Mouse (Mus musculus) monocyte, adult 2 months (primary cell): ENCODE results near the gene Foxc1.

ENCODE experiments used
- DNase-seq, 2 experiments: peaks; one replicate each; pipeline ENCODE4 v3.0.0; 2022; ENCODE audit warnings: low spot score in 2 of 2, low read depth in 1 of 2

The Foxc1 gene

DNA sequence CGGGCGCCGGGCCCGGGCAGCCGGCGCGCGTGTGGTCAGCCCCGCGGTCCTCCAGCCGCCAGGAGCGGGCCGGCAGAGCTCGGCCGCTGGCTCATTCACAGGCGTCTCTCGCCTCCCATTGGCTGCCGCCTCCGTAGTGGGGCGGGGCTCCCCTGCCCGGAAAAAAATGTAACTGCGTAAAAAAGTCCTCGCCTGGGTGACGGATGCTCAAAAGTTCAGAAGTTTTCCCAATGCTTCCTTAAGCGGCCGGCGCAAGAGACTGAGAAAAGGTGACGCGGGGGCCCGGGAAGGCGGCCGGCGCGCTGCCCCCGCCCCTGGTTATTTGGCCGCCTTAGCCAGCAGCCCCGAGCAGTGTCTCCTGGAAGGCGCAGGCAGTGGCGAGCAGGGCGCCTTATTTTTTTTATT lies at the start of gene Foxc1:
Gene Foxc1 (plus strand): TSS at position 206 of the 405 bp plus-strand sequence.
- no peak for DNase-seq

DNA sequence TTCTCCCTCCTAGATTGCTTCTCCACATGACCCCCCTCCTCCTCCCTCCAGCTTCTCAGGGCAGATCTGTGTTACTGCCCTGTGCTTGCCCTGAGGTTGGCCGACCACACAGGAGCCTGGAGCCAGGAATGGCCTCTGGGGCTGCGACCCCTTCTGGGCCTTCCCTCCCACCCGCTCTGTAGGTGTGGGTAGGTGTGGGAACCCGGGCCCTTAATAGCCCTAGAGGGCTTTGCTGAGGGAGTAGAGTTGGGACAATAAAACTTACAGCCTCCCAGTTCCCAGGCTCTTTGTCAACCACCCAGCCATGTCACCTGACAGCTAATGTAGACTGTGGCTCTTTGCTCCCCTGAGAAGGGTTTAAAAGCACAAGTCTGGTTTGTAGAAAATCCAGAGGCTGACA lies 46.0 kb upstream of the Foxc1 start:
- no peak for DNase-seq

DNA sequence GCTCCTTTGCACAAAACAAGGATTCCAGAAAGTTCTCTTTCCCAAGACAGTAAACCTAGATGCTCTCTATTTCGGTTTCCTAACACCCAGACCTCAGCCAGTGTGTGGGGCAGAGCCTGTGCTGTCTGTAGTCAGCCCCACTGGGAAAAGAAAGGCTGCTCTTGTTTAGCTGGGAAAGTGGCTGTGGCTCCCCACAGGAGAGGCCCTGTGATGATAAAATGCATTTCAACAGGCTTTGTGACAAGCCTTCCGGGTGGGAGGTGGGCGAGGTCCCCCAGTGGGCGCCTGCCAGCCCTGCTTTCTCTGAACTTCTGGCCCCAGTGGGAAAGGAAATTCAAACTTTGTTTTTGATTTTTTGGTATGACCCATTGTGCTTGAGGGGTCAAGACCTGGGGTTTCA lies 45.4 kb upstream of the Foxc1 start:
- no peak for DNase-seq

DNA sequence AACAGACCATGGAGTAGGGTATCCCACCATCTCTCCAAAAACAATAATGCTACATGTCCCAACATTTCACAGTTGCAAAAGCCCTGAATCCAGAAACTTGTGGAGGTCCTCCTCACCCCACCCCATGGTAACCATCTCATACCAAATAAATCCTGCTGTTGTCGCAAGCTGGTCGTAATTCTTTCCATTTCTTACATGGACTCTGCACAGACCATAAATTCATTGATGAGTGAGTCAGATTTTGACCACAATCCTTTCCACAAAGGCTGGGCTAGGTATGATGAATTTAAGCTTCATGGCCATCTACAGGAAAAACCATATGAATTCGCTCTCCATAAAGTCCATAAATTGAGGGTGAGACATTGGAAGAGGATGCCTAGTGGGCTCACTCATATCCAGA lies 42.0 kb upstream of the Foxc1 start:
- no peak for DNase-seq

DNA sequence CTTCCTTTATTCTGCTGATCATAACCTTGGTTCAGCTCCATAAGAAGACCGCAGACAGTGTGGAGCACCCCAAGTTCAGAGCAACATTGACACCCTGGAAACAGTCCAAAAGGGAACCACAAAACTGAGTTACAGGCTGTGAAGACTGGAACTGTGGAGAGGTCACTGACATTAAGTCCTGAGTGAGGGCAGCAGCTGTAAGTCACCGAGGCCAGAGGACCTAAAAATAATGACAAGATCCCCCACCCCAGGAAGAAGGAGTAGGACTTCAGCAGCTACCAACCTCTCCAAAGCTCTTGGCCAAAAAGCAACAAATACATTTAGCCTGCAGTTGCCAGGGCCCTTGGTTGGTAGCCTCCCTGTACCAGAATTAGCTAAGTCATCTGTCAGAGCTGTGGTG lies 40.9 kb upstream of the Foxc1 start:
- DNase-seq: no peak

DNA sequence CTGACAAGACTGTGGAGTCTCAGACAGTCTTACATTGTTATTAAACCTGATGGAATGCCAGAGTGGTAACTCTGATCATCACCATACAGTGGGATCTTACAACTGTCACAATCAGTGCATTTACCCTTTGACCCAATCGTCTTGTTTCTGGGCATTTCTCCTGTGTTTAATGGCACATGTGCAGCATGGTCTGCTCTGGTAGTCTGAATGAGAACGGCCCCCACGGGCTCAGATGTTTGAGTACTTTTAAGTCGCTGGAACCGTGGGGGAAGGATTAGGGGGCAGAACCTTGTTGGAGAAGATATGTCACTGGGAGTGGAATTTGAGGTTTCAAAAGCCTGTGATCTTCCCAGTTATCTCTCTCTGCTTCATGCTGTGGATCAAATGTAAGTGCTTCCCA lies 33.6 kb upstream of the Foxc1 start:
- no peak for DNase-seq

DNA sequence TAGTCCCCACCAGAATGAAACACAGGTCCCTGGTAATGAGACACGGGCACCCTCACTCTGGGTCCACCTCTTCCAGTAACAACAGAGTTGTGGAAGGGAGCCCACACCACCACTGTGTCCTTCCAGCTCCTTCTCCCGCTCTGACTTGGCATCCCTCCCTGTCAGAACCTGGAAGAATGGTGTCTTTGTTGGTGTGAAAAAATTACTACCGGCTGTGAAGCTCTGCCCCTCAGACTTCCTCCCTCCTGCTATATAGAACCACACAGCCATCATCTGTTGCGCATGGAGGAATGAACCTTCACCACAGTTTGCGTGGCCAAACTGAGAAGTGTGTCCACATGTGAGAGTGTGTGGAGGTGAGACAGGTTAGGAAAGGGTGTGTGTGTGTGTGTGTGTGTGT lies 30.7 kb upstream of the Foxc1 start:
- DNase-seq: no peak

DNA sequence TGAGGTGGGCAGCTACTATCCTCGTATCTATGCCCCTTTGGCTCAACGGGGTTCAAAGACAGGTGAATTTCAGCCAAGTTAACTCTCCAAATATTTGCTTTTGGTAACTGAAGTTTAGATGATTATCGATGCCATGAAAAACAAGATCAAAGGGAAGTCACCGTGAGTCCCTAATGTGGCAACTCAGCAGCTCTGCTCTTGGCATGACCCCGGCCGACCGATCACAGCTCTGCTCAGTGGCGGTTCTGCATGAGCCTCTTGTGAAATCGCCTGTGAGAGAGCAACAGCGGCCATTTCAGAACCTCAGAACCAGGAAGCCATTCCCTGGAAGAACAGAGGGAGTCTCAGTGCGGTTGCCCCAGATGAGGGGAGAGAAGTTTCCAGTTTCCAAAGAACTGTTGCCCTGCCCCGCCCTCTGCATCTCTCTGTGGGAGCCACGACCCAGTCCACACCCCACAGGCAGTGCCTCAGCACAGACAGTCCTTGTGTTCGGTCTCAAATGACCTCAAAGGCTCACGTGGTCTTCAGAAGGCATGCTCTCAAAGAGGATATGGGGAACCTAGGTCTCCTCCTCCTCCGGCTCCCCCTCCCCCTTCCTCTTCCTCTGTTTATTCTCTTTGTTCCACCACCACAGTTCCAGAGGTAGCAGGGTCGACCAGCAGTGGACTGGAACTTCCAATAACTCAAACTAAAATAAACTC lies 27.0 kb upstream of the Foxc1 start:
- no peak for DNase-seq

DNA sequence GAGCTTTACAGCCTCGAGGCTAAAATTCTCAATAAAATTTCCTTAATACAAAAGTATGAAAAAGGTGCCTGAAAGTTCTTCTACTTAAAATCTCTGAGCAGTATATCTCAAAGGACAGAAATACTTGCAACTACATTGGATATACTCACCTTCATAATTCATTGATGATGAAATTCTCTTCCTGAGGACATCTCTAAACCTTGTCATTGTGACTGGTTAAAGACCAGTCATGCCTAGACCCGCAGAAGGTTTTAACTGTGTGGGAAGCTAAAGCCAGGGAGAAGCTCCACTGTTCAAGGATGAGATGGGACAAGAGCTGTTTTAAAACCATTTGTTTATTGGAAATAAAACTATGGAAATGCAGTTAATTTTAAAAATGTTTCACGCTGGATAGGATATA lies 26.1 kb upstream of the Foxc1 start:
- DNase-seq: no peak

DNA sequence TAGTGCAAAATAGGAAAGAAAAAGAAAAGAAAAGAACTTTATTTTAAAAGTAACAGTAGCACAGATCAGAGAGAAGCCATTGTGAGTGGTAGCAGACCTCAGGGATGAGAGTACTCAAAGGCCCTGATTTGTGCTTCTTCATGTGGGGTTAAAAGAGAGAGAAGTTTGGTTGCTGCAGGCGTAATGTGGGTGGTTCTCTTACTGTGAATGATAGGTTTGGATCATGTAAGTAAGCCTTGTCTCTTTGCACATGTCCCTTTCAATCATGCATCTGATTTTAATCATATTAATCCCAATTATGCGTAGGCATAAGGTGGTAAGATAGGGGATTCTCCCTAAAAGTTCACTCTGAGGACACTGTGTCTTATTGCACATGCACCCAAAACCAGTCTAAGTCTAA lies 24.4 kb upstream of the Foxc1 start:
- no peak for DNase-seq

DNA sequence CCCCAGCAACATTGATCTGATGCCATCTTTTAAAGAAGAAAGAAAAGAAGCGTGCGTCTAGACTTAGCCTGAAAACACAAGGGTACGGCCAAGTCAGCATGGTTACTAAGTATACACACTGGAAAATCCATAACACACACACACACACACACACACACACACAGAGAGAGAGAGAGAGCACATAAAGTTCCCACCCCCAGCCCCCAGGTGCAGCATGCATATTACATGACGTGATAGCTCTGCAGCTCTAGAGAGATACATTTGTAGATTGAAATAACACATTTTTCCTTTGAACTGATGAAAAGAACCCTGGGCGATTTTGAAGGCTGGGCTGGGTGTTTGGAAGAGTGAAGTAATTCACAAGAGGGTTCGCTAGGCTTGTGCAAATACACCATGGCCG lies 21.7 kb upstream of the Foxc1 start:
- DNase-seq: no peak

DNA sequence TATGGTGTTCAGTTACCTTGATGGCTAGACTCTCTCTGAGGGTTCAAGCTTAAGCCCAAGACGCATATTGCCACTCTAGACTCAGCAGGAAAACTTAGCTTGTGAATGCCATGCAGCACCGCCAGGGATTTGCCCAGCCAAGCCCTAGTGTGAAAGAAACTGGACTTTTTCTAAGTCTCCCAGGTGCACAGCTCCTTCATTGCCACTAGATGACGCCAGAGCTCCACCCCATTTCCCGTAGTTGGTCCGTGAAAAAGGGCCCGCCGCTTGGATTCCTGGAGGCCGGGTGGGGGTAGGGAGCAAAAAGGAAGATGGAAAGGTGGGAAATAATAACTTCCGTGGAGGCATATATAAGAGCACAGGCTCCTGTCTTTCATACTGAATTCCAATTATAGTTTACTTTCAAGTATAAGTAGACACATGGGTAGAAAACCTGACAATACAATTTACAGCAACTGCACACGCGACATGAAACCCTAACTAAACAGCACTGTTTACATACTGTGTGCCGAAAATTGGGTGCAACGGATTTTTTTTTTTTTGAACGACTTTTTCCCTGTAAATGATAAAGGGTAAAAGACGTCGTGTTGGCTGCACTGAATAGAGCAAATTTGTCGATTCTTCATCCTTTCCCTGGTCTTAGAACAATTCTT lies 13.8 kb upstream of the Foxc1 start:
- no peak for DNase-seq

DNA sequence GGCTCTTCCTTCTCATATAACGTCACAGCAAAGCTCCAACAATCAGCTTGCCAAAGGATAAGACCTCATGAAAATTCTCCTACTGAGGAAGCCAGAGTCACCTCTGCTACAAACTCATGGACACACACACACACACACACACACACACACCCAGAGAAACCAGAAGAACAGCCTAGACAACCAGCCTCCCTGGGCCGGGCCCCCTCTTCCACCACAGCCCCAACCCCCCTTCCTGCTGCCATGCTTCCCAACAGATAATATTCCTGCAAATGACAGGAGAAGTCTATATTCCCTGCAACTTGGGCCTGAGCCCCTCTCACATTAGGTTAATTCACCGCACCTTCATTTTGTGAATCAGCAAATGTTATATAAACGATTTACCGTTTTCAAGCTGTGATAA lies 13.3 kb upstream of the Foxc1 start:
- DNase-seq: no peak

DNA sequence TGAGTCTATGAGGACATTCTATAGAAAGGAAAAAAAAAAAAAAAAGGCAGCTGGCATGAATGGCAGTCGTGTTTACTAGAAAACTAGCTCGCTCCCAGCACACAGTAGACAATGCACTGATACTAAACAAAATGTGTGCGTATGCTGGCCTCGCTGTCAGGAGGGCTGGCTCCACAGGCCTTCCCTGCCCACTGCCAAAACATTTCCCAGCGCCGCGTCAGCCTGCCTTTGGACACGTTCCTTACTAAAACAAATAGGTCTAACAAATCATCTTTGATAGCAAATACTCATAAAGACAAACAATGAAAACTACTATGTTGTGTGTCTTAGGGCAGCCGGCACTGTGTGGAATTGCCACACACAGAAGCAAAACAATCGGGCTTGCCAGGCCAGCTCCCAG lies 9.1 kb upstream of the Foxc1 start:
- DNase-seq: no peak

DNA sequence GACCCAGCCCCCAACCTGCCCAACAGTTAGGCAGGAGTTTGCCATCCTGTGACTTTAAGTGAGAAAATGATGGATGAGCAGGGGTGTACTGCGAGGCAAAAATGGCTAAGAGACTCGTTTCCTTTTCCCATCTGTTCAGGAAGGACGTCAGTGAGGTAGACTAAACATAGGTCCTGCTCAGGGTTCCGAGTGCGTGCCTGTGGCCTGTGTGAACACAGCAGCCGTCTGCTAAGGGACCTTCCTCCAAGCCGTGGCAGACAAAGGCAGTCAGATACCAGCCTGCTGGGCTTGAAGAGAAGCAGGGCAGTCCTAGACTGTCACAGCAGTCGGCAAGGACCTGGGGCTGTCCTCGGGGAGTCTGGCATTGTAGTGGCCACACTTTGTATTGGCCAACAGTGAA lies 8.4 kb upstream of the Foxc1 start:
- DNase-seq: no peak

DNA sequence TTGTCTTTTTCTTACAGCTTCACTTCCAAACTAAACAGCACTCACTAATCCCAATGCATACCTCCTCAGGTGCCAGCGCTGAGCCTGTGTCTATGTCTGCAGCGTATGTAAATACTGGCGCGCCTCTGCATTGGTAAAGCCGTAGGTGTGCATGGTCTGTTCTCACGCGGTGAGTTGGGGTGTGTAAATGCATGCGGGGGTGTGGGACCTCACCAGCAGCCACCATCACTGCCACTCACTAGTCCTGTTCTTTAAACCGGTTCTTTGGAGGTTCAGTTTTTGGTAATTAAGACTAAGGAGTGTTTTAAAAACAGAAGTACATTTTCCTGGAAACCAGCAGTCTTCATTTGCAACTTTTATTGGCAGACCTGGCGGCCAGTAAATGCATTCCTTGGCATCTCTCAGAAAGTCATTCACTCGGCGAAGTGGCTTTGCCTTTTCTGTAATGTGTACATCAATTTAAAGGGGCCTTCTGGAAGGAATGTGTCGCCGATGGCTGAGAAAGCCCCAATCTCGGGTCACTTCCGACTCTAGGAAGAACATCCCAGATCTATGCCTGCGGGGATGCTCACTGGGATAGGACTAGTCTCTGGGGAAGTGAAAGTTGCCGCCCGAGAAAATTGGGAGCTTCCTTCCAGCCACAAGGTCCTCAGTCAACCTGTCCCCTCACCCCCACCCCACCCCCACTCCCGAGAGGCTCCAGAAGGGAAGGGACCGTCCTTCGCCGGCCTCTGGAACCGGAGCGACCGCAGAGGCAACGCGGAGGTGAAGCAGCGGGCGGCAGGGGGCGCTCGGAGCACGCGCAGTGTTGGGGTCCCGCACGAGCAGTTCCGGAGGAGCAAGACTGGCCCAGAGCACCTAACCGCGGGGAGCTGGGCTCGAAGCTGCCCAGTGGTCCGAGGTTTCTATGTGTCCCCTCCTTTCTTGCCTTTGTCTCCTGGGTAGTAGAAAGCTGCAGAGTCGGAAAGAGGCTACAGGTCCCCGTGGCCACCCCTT lies 5.6 kb upstream of the Foxc1 start:
- no peak for DNase-seq

DNA sequence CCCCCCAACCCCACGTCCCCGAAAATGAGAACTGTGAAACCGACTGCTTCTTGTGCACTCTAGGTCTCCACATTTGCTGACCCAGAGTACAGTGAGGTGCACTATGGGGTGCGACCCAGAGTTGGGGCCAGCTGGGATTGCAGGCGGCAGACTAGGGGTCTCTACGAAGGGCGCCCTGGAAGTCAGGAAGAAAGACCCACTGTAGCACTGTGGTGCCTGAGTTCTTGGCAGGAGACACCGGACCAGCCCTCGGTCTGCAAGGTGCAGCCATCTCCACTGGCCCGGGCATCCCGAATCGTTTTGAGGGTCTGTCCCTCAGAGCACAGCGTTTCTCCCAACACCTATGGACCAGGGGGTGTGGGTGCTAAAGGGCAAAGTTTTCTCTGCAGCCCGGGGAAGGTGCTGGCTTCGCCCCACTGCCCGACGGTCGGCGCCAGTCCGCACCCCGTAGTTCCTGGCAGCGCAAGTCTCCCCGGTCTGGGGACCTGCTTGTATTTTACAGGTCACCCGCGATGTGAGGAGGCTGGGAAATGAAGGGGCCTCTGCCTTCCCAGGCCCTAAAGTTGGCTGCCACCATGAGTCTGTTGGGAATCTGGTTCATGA lies 4.6 kb upstream of the Foxc1 start:
- no peak for DNase-seq

DNA sequence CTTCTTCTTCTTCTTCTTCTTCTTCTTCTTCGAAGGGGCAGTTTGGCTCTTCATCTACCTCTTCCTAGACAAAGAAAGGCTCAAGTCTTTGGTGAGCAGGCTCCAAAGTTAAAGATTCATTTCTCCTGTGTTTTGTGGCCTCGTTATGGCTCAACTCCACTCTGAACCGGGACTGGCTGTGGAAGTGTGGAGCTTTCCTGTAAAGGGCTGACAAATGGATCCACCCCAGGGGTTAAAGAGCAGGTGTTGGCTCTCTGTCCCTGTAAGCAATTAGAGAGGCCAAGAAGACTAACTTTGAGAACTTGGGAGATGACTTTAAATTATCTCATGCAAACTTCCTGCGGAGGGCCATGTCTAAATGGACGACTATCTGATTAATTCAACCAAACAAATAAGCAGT lies 4.0 kb upstream of the Foxc1 start:
- DNase-seq: no peak

DNA sequence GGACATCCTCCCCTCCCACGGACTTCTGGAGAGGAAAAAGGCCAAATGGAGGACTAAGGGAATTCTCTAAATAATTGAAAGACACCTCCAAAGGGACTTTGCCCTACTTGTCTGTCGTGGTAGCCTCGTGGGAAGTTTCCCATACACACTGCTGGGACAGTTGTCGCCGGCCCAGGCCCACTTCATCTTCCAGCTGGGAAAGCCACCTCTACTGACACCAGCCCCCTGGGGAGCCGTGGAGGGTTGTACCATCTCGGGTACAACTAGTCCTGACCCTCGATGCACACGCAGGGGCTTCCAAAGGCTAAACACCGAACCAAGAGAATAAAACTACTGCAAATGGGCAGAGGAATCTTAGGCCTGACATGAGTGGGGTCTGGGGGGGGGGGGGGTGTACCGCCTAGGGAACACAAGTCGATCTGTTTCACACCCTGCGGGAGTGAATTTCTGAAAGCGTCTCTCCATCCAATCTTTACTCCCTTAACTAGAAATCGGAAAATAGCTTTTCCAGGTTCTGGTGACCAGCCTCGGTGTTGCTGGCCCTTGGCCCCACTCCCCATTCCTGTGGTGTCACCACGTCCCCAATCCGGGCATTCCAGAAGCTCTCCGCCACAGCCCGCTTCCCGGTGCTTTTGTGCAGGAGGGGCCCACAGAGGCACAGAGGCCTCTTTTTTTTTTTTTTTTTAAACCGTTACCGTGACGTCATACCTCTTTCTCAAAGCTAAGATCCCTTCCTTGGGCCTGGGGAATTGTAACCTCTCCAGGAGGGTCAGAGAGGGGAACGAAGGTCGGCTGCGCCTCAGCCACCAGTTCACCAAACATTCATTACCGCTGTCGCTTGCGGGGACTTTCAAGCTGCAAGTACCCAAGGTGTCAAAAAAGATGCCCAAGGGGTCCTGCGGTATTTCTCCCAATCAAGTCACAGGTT lies 3.0 kb upstream of the Foxc1 start:
- no peak for DNase-seq

DNA sequence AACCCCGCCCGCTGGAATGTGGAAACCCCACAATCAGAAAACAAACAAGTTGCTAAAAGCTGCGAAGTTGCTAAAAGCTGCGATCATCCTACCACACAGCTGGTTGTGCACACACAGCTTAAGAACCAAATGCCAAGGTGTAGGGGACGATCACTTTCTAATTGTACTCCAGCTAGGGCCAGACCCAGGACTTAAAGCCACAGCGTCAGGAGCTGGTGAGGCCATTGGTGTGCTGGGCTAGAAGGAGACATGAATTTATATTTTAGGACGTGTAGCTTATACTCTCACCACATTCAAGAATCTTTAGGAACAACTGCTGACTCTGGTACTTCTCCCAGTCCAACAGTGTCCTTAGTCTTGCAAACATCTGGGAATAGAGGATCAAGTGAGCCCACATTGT lies 1.9 kb upstream of the Foxc1 start:
- DNase-seq: no peak
